Mouse (Mus musculus) CD4-positive, CD25-positive, alpha-beta regulatory T cell, adult 4 months (primary cell): Measurements from ENCODE around the gene Prr14. TPM values are rescaled to one million over a fixed set of nuclear protein-coding genes. Genes with fewer than 3 reads are reported as not detected.
"Not testable (repeated sequence)": the region's sequence is repeated elsewhere in the genome, so short reads cannot be mapped to it uniquely, and the experiment has no call there.

Source experiments
- ATAC-seq: one replicate; pipeline ENCODE4 v1.8.0; 2017
- polyA plus RNA-seq, 2 experiments: library from polyadenylated mRNA; unstranded; fragments of 100-300 nt; shearing (Covaris generic); gene quantifications; one replicate each; pipeline ENCODE4 v1.2.1; 2017

The Prr14 gene
- polyA plus RNA-seq, 2 experiments from 2014 or later = 181 to 236 TPM

DNA sequence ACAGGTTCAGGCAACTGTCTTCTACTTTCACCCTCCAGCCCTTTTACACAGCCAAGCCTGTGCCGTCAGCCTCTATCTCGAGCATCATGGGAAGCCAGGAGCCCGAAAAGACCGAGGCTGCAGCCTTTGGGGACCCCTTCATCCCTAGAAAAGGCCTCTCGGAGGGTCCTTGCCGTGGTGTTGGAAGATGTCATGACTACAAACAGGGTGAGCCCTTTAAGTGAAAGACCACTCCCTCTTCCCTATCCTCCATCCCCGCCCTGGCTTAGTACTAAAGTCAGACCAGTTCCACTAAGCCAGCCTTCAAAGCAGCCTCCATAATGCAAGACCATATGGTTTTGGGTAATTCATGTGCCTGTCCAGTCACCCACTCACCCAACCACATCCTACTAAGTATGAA lies 12.6 kb downstream of the Prr14 start:
- no peak for ATAC-seq

DNA sequence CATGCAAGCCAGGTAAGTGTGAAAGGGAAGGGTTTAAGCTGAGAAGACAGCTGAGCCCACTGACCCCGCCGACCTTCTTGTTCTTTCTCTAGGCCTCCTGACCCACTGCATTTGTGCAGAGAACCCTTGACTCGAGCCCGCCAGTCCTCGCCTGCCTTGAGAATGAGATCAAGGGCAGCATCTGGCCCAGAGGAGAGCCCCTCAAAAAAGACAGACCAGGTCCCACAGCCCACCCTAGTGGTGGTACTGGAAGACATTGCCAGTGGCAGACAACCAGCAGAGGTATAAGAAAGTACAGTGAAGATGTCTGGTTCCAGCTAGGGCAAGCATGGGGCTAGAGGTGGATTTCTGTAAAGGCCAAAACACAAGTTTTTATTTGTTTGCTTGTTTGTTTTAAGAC lies 14.3 kb downstream of the Prr14 start:
- ATAC-seq = no peak

DNA sequence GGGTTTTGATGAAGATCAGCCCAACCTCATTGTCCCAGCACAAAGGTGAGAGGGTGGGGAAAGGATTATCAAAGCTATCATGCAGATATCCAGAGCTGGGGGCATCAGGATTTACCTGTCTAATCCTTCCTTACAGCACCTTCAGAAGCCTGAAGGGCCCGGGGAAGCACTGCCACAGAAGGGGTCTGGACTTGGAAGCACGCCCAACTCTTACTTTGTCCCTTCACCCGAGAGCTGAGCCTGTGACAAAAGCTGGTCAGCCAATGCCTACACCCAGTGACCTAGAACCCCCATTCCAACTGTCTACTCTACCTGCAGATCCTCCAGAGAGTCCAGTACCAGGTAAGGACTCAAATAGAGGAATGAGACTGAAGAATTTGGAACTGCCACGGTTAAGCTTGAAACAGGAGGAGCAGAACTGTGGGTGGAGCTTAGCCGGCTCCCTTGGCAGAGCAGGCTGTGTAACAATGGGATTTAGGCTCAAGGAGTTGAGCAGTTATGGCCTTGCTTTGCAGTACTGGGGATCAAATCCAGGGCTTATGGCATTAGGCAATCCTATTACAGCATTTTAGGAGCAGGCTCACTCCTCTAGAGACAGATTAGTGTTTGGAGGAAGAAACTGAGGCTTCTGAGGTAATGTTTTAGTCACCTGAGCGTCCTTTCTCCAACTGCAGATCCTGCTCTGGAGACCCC lies 15.1 kb downstream of the Prr14 start:
- ATAC-seq = no peak

DNA sequence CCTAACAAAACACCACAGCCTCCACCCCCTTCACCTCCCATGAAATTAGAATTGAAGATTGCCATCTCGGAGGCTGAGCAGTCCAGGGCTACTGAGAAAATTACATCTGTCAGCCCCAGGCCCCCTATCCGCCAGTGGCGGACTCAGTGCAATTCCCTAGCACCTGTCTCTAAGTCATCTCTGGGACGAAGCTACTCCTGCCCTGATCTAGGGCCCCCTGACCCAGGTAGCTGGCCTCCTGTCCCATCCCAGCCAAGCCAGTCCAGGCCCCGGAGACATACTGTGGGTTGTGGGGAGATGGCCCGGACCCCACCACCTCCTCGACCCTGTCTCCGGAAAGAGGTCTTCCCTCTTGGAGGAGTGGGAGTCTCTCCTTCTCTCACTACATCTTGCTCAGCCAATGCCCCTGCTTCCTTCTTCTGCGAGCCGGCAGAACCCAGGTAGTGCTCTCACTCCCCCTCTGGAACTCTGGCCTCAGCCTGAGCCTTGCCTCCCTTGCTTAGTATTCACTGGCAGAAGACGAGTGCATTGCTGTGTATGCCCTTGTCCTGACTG lies 15.9 kb downstream of the Prr14 start:
- no peak for ATAC-seq

DNA sequence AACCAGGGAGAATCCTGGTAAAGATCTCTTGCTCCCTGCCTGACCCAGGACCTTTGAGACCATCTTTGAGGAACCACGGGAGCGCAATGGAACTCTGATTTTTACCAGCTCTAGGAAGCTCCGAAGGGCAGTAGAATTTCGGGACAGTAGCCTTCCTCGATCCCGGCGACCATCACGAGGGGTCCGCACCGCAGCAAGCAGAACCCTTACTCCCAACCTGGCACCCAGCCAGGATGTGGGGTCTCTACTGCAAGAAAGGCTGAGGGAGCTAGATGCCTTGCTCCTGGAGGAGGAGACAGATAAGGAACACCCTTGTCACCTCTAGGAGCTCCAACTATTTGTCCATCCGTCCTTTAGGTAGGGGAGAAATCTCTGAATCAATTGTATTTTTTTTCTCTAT lies 16.9 kb downstream of the Prr14 start:
- no peak for ATAC-seq

DNA sequence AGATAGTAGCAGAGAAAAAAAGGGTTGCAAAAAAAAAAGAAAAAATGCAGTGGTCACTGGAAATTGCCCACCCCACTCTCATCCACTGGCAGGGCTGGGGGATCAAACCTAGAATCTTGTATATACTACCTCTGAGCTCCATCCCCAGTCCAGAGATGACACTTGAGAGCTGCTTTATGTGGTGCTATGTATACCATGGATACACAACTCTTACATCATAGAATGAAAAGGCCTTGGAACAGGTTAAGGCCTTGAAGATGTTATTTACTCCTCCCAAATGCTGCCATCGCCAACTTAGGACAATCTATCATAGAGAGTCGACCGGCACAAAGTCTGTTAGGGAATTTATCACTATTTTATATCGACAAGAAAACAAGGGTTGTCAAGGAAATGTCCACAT lies 17.4 kb downstream of the Prr14 start:
- ATAC-seq = no peak

DNA sequence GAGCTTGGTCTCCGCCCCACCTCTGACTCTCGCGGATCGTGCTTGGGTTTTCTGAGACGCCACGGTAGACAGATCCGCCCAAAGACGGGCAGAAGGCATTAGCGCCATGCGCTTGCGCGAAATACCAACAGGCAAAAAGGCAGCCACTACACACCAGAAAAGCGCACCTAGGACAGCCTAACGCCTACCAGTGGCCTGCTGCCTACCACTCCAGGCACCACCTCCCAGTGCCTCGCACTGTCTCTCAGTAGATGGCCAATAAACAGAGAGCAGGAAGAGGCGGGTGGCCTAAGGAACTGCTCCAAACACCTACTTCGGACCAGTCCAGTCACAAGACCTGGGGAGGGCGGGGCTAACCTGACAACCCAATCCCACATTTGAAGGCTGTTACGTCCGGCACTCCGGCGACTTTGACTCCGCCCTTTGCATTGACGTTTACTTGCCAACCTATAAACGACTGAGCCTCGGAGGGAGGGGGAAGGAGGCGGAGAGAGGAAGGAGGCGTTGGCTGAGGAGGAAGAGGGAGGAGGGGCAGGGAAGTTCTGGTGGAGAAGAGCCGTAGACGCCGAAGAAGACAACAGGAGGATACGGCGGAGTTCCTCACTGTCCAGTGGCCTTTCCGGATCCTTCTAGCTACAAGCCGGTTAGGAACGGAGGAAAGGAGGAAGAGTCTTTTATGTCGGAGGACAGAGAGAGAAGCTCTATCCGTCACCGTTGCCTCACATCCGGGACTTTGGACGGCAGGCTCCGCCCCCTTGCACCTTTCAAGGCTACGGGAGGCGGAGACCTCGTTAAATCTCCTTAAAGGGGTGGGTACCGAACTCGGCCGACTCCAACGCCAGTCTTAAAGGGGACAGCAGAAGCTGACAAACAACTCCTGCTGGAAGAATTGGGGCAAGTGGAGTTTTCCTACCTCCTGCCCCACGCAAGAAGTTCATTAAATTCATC lies 18.6 kb downstream of the Prr14 start:
- ATAC-seq = peak; percentile 78

DNA sequence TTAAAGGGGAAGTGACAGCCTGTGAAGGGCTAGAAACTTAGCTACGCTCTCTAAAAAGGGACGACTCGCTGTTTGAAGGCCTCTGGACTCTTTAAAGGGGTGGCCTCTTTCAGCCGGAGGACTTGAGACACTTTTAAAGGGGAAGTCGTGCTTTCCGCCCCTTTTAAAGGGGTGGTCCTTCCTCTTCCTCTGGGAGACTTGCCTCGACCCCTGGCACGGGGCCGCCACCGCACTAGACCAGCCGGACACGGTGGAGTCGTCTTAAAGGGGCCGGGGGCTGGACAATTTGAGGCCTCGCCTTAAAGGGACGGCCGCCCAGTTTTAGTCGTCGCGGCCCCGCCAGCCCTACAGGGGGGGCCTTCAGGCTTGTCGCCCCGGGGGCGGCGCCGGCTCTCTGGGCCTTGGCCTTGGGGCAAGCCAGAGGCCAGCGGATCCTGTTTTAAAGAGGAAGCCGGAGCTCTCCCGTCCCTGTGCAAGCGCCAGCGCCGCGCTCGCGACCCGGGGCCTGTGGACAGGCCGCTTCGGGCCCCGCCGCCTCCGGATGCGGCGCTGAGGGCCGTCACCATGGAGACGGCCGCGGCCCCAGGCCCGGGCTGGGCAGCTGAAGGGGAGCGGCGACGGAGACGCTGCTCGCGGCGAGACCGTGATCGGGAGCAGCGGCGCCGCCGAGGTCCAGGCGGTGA lies 19.4 kb downstream of the Prr14 start, which contains the start of gene Fbrs:
Gene Fbrs (plus strand): TSS at position 565 of the 683 bp plus-strand sequence.
- peak; percentile 35 for ATAC-seq

DNA sequence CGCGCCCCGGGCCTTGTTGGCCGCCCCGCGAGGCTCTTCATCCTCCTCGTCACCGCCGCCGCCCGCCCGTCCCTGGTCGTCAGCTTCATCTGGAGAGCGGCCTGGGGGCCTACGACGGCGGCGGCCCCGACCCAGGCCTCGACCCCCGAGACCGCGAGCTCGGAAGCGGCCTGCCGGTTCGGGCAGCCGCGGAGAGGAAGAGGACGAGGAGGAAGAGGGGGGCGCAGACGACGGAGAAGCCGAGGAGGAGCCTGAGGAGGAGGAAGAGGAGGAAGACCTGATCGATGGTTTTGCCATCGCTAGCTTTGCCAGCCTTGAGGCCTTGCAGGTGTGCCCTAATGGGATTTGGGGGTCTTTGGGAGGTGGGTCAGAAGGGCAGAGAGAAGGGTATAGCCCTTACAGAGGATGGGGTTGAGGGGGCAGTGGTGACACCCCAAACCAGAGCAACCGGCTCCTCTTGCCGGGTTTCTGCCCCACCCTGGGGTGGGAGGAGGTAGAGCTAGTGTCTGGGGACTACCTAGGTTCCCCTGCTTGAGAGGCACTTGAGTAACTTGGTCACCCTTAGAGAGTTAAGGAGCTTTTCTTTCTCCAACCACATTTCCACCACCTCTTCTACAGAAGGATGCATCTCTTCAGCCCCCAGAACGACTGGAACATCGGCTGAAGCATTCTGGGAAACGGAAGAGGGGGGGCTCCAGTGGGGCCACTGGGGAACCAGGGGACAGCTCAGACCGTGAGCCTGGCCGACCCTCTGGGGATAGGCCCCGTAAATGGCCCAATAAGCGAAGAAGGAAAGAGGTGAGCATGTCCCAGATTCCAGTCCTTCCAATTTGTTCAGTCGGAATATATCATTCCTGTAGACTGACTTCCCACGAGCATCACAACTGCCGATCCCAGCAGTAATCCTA lies 20.2 kb downstream of the Prr14 start:
- no peak for ATAC-seq

DNA sequence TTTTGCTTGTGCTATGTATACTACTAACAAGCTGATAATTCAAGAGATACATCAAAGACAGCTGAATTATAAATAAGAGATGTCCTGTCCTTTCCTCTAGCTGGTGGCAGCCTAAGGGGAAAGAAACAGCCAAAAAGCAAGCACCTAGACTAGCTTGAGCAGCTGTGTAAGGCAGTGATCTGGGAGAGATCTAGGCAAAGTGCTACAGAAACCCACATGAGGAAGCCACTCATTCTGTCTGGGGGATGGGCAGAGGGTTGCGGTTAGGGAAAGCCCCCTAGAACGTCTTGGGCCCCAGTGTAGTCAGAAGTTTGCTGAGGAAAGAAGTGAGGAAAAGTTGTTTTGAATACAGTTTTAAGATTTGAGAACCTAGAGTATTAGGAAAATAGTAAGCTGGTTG lies 20.9 kb downstream of the Prr14 start:
- ATAC-seq = no peak

DNA sequence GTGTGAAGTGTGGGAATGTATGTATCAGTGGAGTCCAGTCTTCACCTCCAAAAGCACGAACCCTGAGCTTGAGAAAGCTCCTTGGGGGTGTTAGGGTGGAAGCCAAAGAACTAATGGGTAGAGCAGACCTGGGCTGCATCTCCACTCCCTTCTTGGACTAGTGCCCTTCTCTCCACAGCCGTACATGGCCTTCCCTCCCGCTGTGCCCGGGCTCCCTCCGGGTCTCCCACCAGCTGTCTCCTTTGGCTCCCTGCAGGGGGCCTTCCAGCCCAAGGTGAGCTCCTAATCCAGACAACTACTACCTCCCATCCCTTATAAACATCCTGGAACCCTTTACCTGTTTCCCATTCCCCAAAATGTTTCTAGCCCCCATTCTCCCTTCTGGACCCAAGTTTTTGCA lies 26.0 kb downstream of the Prr14 start:
- no peak for ATAC-seq

DNA sequence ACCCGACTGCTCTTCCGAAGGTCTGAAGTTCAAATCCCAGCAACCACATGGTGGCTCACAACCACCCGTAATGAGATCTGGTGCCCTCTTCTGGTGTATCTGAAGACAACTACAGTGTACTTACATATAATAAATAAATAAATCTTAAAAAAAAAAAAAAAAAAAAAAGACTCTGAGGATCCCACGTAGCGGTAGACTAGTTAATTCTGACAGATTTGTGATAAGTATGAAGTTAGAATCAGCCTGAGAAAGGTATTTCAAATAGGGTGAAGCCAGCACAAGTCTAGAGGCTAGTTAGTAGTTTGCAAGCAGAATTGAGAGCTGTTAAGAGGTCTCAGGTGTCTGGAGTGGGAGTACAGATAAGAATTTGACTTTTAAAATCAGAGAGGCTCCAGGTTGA lies 29.0 kb downstream of the Prr14 start:
- not testable (repeated sequence) for ATAC-seq

DNA sequence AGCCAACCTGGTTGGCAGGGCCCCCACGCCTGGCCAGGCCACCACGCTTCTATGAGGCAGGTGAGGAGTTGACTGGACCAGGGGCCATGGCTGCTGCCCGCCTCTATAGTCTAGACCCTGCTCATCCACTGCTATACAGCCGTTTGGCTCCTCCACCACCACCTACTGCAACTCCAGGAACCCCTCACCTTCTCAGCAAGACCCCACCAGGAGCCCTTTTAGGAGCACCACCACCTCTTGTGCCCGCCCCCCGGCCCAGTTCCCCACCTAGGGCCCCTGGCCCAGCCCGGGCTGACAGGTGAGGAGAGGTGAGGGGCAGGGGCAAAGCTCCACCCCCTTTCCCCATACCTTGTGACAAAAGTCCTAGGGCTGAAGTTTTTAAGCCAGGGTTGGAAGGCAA lies 30.6 kb downstream of the Prr14 start:
- no peak for ATAC-seq

DNA sequence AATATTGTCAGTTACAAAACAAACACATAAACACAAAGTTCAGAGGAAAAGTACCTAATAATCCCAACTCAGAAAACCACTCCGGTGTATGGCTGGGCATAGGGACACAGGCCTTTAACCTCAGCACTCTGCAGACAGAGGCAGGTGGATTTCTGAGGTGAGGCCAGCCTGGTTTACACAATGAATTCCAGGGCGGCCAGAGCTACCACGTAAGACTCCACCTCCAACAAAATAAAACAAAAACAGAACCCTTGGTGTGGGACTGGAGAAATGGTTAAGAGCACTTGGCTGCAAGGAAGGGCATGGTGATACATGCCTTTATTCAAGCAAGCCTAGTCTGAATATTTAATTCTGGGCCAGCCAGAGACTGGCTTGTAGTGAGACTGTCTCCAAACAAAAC lies 32.4 kb downstream of the Prr14 start:
- no peak for ATAC-seq

DNA sequence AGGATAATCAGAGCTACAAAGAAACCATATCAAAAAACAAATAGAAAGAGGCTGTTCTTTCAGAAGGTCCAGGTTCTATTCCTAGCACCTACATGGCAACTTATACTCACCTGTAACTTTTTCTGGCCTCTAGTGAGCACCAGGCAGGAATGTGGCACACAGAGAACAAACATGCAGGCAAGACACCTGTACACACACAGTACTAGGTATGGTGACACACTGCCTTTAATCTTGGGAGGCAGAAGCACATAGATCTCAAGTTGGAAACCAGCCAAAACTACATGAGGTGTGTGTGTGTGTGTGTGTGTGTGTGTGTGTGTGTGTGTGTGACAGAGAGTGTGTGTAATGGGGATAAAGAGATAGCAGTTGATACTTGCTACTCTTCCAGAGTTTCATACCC lies 35.2 kb downstream of the Prr14 start:
- ATAC-seq = no peak

DNA sequence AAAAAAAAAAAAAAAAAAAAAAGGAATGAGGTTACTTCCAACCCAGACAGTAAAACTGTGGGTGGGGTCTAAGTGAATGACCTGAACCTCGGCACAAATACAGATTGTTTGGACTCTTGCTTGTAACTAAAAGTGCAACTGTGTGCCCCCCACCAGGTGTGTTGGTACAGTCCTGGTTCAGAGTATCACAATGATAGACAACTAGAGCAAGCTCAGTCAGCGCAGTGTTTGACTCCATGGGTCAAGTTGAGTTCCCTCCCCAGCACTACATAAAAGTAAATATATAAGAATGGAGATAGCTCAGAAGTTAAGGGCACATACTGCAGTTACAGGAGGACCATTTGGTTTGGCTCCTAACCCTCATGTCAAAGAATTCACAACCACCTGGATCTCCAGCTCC lies 38.0 kb downstream of the Prr14 start:
- ATAC-seq = no peak

DNA sequence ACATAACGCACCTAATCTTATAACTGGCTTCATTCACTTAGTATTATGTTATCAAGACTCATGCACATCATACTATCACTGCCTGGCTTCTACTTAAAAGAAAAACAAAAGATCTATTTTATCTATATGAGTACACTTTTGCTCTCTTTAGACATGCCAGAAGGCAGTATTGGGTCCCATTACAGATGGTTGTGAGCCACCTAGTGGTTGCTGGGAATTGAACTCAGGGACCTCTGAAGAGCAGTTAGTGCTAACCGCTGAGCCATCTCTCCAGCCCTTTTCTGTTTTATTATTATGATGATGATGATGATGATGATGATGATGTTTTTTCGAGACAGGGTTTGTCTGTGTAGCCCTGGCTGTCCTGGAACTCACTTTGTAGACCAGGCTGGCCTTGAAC lies 39.0 kb downstream of the Prr14 start:
- ATAC-seq = peak; percentile 54

DNA sequence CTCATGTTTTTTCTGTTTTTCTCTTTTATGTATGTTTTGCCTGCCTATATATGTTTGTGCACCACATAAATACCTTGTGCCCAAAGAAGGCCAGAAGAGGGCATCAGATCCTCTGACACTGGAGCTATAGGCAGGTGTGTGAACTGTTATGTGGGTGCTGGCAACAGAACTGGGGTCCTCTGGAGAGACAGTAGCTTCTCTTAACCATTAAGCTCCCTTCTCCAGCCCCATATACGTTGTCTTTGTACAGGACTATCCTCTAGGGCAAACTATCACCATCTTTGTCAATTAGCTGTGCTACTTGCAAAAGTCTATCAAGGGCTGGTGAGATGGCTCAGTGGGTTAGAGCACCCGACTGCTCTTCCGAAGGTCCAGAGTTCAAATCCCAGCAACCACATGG lies 48.9 kb downstream of the Prr14 start:
- ATAC-seq = no peak

DNA sequence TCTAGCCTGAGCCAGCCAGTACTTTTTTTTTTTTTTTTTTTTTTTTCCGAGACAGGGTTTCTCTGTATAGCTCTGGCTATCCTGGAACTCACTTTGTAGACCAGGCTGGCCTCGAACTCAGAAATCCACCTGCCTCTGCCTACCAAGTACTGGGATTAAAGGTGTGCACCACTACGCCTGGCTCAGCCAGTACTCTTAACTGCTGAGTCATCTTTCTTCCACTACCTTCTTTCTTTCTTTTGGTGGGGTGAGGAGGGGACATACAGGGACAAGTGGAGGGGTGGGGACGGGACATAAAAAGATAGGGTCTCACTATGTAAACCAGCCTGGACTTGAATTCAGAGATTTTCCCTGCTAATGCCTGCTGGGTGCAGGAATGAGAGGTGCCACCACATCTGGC lies 50.4 kb downstream of the Prr14 start:
- ATAC-seq = not testable (repeated sequence)

DNA sequence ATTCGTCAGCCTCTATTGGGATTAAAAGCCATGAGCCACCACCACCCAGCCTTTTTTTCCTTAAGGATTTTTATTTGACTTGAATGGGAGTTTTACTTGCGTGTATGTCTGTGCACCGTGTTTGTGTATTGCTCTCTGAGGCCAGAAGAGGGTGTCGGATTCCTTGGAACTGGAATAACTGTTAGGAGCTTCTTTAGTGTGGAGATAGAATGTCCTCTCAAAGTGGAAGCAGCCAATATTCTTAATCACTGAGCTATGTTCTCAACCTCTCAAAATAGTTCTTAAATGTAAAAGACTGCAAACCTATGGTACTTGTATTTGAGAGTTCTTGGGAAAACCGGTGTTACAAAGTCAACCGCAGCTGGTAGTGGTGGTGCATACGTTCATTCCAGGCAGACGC lies 51.8 kb downstream of the Prr14 start:
- no peak for ATAC-seq

DNA sequence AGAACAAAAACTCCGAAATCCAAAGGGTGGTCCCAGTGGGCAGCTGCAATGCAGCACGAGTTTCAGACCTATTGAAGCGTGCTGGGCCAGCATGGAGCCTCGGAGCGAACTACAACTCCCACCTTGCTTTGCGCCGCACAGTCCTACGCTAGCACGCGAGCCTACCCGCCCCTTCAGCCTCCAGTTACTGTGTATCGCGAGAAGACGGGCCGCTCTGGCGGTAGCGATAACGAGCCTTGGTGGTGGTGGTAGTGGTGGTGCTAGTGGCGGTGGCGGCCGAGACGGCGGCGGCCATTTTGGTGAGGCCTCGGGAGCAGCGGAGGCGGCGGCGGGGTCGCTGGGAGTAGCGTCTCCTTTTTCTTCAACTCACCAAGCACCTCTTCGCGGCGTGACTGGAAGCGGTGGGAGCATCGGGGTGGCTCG lies 52.4 kb downstream of the Prr14 start, which contains the start of gene Srcap:
Gene Srcap (plus strand): TSS at position 176 of the 423 bp plus-strand sequence.
- ATAC-seq = peak; percentile 94
